Comparison of ENCODE assay signal across 13 mouse cellular contexts in the genomic region with DNA sequence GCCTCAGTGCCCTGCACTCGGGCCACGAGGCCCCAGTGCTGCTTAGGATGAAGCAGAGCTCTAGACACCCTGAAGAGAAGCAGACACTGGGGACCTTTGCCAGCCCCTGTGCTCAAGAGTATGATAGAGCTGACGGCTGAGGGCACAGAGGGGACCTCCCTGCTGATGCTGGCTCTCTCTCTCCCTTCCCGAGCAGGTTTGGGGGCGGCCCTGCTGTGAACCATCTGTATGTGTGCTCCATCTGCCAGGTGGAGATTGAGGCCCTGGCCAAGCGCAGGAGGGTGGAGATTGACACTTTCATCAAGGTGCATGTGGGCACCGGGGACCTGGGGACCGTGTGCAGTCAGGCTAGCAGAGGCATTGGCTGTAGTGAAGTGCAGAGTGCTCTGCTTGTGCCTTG.
"Had no signal": no experiment of that assay in that cellular context is flagged by ENCODE, and none has a peak within 500 bp of the region (broad histone marks: within the 10 kb centered on the region; RNA-seq: fewer than 3 reads in every experiment).

No protein-coding gene starts in this region.

- DNase-seq: lung, adult 2 months; lung, postnatal 4 days; retina, postnatal 1 day; right cerebral cortex, postnatal 4 days; spleen, adult 18-20 months; thymus, adult 18-20 months; thymus, postnatal 14 days had no signal

- H3K4me3 ChIP-seq: limb, embryonic 13.5 days; midbrain, embryonic 10.5 days; neural tube, embryonic 13.5 days had no signal

- H3K4me2 ChIP-seq: limb, embryonic 13.5 days; neural tube, embryonic 13.5 days had no signal

- H3K27ac ChIP-seq: limb, embryonic 13.5 days; liver, embryonic 14.5 days; midbrain, embryonic 10.5 days; neural tube, embryonic 13.5 days had no signal

- H3K9ac ChIP-seq: limb, embryonic 13.5 days; liver, embryonic 14.5 days; neural tube, embryonic 13.5 days had no signal

- H3K9me3 ChIP-seq: limb, embryonic 13.5 days; midbrain, embryonic 10.5 days; neural tube, embryonic 13.5 days had no signal

- ATAC-seq: lung, postnatal 0 days; midbrain, embryonic 16.5 days had no signal

- H3K27me3 ChIP-seq: limb, embryonic 13.5 days; neural tube, embryonic 13.5 days had no signal

- H3K4me1 ChIP-seq: limb, embryonic 13.5 days; midbrain, embryonic 10.5 days; neural tube, embryonic 13.5 days had no signal
